In the genomic region with DNA sequence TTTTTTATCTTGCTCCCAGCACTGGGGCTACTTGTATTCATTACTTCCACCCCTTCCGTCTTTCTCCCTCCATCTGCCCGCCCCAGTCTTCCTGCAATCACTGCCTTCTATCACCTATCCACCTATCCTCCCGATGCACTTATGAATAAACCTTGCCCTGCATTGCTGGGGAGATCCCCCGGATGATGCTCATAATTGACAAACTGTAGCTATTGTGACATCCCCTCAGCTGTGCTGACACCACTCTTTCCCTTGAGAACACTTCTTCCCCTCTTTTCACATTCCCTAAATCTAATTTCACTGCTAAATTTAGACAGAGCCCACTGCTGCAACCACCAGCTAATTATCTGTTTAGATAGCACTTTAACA, we compare ENCODE assay signal across 8 mouse cellular contexts. TPM values are rescaled to one million over a fixed set of nuclear protein-coding genes. Genes with fewer than 3 reads are reported as not detected.
DNase-seq lines count a peak whose midpoint lies in the region; ATAC-seq and TF ChIP-seq lines count a peak whose summit lies in the region.

Nectin3 (minus strand) TSS at position 105 of the 369 bp plus-strand sequence.

- intact Hi-C loops in gastrocnemius, adult 2 months (cut with DNase I), result no loop called here
- intact Hi-C loops in gastrocnemius, postnatal 36 days (cut with DNase I), result no loop called here

- H3K27me3 ChIP-seq in thymus, adult 2 months (ENCODE audit: control insufficient read depth, insufficient read depth, low read length), result peaks cover 19% of the 10 kb centered on the region
- H3K27me3 ChIP-seq in hindbrain, embryonic 16.5 days (replicated peaks; ENCODE audit: control insufficient read depth, insufficient read depth, low read length), result no peaks in the 10 kb centered on the region
- H3K27me3 ChIP-seq in liver, embryonic 14.5 days (ENCODE audit: control insufficient read depth, insufficient read depth, low read length), result peaks cover 44% of the 10 kb centered on the region

- H3K9ac ChIP-seq in hindbrain, embryonic 16.5 days (ENCODE audit: low read depth, low read length), result peak within 1 kb of the TSS; percentile 93
- no peak within 1 kb of the TSS for H3K9ac ChIP-seq in liver, embryonic 14.5 days (replicated peaks)

- H3K36me3 ChIP-seq in thymus, adult 2 months (ENCODE audit: control insufficient read depth, insufficient read depth, low read length), result no peaks in the 10 kb centered on the region
- no peaks in the 10 kb centered on the region for H3K36me3 ChIP-seq in hindbrain, embryonic 16.5 days (ENCODE audit: control insufficient read depth, insufficient read depth, low read length)
- H3K36me3 ChIP-seq in liver, embryonic 14.5 days (replicated peaks; ENCODE audit: control insufficient read depth, insufficient read depth, low read depth), result no peaks in the 10 kb centered on the region

- TF ChIP-seq EP300 in liver, embryonic 14.5 days (IDR thresholded peaks at IDR 0.05; ENCODE audit: low read depth), result no peak

- no peak for TF ChIP-seq CTCF in gastrocnemius, adult 2 months (IDR thresholded peaks at IDR 0.05)
- no peak for TF ChIP-seq CTCF in thymus, adult 2 months (IDR thresholded peaks at IDR 0.05; ENCODE audit: borderline replicate concordance, control insufficient read depth, extremely low read depth, insufficient read depth, low read length, poor library complexity)
- TF ChIP-seq CTCF in liver, embryonic 14.5 days (IDR thresholded peaks at IDR 0.05; ENCODE audit: low read depth), result no peak

- no peak for TF ChIP-seq POLR2A in thymus, adult 2 months (IDR thresholded peaks at IDR 0.05; ENCODE audit: control insufficient read depth, extremely low read depth, insufficient read depth, low read length, poor library complexity)

- peaks cover 14% of the 10 kb centered on the region for H3K4me1 ChIP-seq in thymus, adult 2 months (replicated peaks; ENCODE audit: control insufficient read depth, insufficient read depth, low read length)
- no peaks in the 10 kb centered on the region; the same call in 1 of the 2 replicates for H3K4me1 ChIP-seq in hindbrain, embryonic 16.5 days (ENCODE audit: control insufficient read depth, insufficient read depth, low read depth, low read length)
- peaks cover 0 to 4% of the 10 kb centered on the region in 2 experiments; a peak in 2 of 4 replicates for H3K4me1 ChIP-seq in liver, embryonic 14.5 days (replicated peaks; ENCODE audit: control insufficient read depth in 2 of 2, insufficient read depth in 2 of 2, low read length in 1 of 2)

- DNase-seq in gastrocnemius, adult 2 months, result no peak
- DNase-seq in gastrocnemius, postnatal 36 days, result no peak
- peak; percentile 1 for DNase-seq in thymus, adult 2 months
- DNase-seq in thymus, postnatal 36 days, result no peak
- no peak for DNase-seq in liver, embryonic 14.5 days (ENCODE audit: low read depth in 3 of 3, low spot score in 3 of 3)
- no peak for DNase-seq in right cerebral cortex, postnatal 25 days
- no peak for DNase-seq in thymus, postnatal 25 days

- H3K27ac ChIP-seq in gastrocnemius, adult 2 months, result peak within 1 kb of the TSS; percentile 87
- H3K27ac ChIP-seq in thymus, adult 2 months (ENCODE audit: control insufficient read depth, insufficient read depth, low read length), result no peak within 1 kb of the TSS
- H3K27ac ChIP-seq in hindbrain, embryonic 16.5 days (ENCODE audit: low read depth, low read length), result peak within 1 kb of the TSS; percentile 95
- no peak within 1 kb of the TSS for H3K27ac ChIP-seq in liver, embryonic 14.5 days

- peak within 1 kb of the TSS; percentile 94 for H3K4me3 ChIP-seq in gastrocnemius, adult 2 months
- H3K4me3 ChIP-seq in thymus, adult 2 months (ENCODE audit: control insufficient read depth, insufficient read depth, low read length), result peak within 1 kb of the TSS; percentile 60
- peak within 1 kb of the TSS; percentile 93 for H3K4me3 ChIP-seq in hindbrain, embryonic 16.5 days (ENCODE audit: low read length)
- H3K4me3 ChIP-seq in liver, embryonic 14.5 days (ENCODE audit: insufficient read depth in 1 of 2, low read depth in 2 of 2, low read length in 2 of 2), result peak within 1 kb of the TSS; percentile 50 to 70

- no peaks in the 10 kb centered on the region for H3K9me3 ChIP-seq in hindbrain, embryonic 16.5 days (ENCODE audit: control insufficient read depth, low read length)
- no peaks in the 10 kb centered on the region for H3K9me3 ChIP-seq in liver, embryonic 14.5 days (ENCODE audit: control insufficient read depth, low read length)

- H3K4me2 ChIP-seq in hindbrain, embryonic 16.5 days (ENCODE audit: low read length), result peak within 1 kb of the TSS; percentile 79
- H3K4me2 ChIP-seq in liver, embryonic 14.5 days (ENCODE audit: low read depth), result peak within 1 kb of the TSS; percentile 59

- WGBS in thymus, adult 2 months, result 22% methylated on average over 4 of the region's 4 CpGs
- WGBS in hindbrain, embryonic 16.5 days, result 2% methylated on average over 4 of the region's 4 CpGs
- 13% methylated on average over 4 of the region's 4 CpGs for WGBS in liver, embryonic 14.5 days (ENCODE audit: insufficient replicate concordance)

- ATAC-seq in hindbrain, embryonic 16.5 days, result no peak
- no peak for ATAC-seq in liver, embryonic 14.5 days (ENCODE audit: insufficient read depth)

RNA-seq across cellular contexts. Expression of gene Nectin3, which starts in this region (rescaled TPM):
- 1 to 10 TPM; 3.8 to 4.1 TPM for total RNA-seq in gastrocnemius, adult 2 months (2021)
- 1 to 10 TPM; 2.8 to 4.1 TPM for total RNA-seq in gastrocnemius, postnatal 36 days (2021)
- 0.94 and 1.5 TPM in 2 replicates for polyA plus RNA-seq in thymus, adult 2 months (2012; rRNA removed)
- polyA plus RNA-seq in hindbrain, embryonic 16.5 days (2015; fragmentation: Nextera tagmentation; extraction: Ambion mirVana), result 11.8 and 13.5 TPM in 2 replicates
- 2.0 and 2.5 TPM in 2 replicates for polyA plus RNA-seq in liver, embryonic 14.5 days (2012; rRNA removed)
- polyA plus RNA-seq in liver, embryonic 14.5 days (2014; fragmentation: Nextera tagmentation; extraction: Ambion mirVana), result 4.6 and 5.1 TPM in 2 replicates

Comparison
In these comparisons a context has a peak if more than half of its experiments do, and no peak if none do; other contexts are left out.
1. H3K27ac ChIP-seq: peak in gastrocnemius, adult 2 months (single experiment) and hindbrain, embryonic 16.5 days (single experiment); none in thymus, adult 2 months (single experiment) and liver, embryonic 14.5 days (single experiment).
2. Peak in every context shown above with its lines, with median percentiles within 50 percentile points of each other: H3K4me3 ChIP-seq.